Mouse (Mus musculus) liver, postnatal 0 days (tissue): Measurements from ENCODE around the gene Trim46.

ENCODE experiments used
- CTCF ChIP-seq: sonication (generic); IDR thresholded peaks from 2 replicates; pipeline ENCODE4 v1.5.1; 2016; ENCODE audit warnings: antibody characterized with exemption, low read depth
- EP300 ChIP-seq: IDR thresholded peaks from 2 replicates; pipeline ENCODE4 v1.6.1; 2016; ENCODE audit warnings: antibody characterized with exemption, low read depth, mild to moderate bottlenecking

- TF ChIP-seq CTCF (no peak), EP300 (no peak)
Measured at GRCm38 (mm10) chr3:89224796-89225195, 21.3 kb downstream of the Trim46 start.
